Mouse (Mus musculus) liver, adult (tissue): ENCODE results near the gene Ffar2.

Experiments used
- GATA4 ChIP-seq: IDR thresholded peaks from 2 replicates; pipeline ENCODE4 v1.6.1; 2014; ENCODE audit warnings: mild to moderate bottlenecking, low read length; ENCODE audit not compliant: insufficient replicate concordance

The Ffar2 gene

GRCm38 (mm10) chr7:30837277-30837676 lies 13.7 kb upstream of the Ffar2 start:
- no peak for TF ChIP-seq GATA4

DNA sequence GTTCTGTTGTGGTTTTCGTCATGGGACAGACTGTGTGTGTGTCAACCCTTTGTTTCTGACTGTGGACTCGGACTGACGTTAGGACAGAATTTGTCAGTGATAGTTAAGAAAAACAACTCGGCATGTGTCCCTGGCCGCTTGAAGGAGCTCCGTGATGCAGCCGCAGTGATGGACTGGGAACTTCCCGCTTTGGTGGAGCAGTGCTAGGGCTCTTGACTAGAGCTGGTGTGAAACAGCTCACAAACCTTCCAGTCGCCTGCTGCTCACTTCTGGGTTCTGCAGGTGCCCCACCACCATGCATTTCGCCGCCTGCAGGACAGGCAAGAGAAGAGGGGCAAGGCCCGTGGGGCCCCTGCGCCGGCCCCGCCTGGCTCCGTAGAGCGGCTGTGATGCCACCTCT lies 8.7 kb upstream of the Ffar2 start:
- TF ChIP-seq GATA4, result no peak

GRCm38 (mm10) chr7:30829428-30829827 lies 5.9 kb upstream of the Ffar2 start:
- no peak for TF ChIP-seq GATA4

DNA sequence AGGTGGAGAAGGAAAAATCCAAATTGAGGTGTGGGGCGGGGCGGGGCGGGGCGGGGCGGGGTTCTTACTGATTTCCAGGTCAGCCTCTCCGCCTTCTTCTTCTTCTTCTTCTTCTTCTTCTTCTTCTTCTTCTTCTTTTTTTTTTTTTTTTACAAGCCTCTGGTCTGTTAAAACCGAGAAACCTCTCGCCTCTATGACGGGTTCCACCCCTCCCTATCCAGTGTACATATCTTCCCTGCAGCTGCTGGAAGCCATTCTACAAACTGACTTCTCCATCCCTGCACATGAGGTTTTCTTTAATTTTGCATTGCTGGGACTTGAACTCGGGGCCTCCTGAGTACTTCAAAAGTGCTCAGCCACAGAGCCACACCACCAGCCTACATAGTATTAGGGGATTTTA lies 3.1 kb upstream of the Ffar2 start:
- TF ChIP-seq GATA4, result no peak

DNA sequence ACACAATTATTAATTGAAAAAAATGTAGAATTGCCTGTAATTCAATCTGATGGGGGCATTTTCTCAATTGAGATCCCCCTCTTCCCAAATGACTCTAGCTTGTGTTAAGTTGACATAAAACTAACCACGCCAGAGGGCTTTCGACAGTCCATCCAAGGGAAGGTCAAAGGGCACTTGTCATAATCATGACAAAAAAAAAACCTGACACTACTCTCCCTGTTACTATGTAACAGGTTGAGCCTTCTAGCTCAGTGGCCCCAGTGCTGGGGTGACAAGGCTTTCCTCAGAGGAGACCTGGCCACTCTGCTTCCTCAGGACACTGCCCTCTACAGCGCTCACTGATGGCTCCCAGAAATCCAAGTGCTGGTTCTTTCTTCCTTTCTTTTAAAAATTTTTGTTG lies 731 bp upstream of the Ffar2 start:
- no peak for TF ChIP-seq GATA4

GRCm38 (mm10) chr7:30821532-30821931 lies 2.0 kb downstream of the Ffar2 start:
- TF ChIP-seq GATA4, result no peak

DNA sequence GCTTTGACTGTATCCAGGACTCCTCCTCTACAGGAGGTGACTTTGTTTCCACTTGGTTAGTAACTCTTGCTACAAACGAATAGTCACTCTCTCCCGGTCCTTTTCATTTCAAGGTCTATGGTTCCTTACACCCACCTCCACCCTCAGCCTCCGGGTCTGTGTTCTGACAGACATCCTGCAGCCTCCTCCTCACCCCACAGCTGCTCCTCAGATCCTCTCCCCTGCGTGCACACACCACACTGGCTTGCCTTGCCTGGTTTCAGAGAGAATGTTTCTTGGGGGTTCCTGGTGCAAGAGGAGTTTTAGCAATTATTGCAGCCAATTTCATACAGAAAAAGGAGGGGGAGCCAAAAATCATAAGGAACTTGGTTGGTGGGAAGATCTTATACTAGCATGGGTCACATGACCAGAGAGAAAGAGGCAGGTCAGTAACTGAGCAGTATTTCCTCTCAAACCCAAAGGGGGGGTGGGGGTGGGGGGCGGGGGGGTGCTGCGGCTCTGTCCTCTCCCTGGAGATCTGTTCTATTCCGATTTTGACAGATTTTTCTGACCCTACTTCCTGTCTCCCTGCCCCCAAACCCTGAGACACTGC lies 2.6 kb downstream of the Ffar2 start:
- no peak for TF ChIP-seq GATA4

DNA sequence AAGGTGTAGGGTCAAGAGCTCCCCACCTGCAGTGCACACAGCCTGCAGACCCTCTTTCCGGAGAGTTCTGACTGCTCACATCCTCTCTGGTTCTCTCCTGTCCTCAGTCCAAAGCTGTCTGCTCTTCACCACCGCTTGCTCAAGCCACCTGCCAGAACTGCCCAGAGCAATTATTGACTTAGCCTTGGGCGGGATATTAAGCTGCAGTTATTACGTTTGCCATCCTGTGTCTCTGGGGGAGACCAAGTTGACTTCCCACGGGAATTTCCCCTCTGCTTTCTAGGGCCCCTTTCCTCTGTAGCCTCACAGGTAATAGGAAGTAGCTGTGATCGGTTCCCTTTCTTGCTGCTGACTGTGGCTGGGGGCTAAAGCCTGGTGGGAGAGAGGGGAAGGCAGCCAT lies 3.4 kb downstream of the Ffar2 start:
- no peak for TF ChIP-seq GATA4

DNA sequence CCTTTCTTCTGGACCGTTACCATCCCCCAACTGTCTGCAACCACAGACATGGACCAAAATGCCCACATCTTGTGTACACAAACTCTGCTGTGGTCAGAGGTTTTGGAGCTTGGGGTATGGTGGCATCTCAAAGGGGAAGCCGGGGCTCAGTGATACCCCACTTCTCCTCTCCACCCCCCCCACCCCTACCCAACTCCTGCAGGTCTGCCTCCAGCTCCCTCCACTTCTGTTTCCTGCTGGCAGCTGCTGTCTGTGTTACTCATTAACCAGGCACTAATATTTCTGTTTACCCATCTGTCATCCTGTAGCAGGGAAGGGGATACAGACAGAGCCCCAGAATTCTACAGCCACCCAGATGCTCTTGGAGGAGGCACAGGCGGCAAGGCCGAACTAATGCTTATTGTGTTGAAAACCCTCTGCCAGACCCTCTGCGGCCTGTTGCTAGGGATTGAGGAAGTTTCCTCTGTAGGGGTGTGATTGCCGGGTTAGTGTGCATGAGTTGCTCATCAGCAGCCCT lies 11.2 kb downstream of the Ffar2 start:
- TF ChIP-seq GATA4, result no peak

- TF ChIP-seq GATA4, result no peak
These were observed 11.8 kb downstream of the Ffar2 start for GRCm38 (mm10) chr7:30811757-30812290.

DNA sequence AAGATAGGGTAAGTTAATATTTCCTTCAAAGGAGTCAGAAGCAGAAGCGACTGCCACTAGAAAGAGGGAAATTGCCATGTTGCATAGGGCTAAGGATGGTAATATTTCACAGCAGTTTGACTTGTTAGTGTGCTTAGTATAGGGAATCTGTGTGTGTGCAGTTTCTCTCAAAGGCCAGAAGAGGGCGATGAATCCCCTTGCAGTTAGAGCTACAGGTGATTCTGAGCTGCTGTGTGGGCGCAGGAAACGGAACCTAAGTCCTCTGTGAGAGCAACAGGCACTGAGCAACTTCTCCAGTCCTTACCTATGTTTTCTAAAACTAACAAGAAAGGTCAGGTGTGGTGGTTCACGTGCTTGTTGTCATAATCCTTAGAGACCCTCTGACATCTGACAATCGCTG lies 13.3 kb downstream of the Ffar2 start:
- no peak for TF ChIP-seq GATA4

DNA sequence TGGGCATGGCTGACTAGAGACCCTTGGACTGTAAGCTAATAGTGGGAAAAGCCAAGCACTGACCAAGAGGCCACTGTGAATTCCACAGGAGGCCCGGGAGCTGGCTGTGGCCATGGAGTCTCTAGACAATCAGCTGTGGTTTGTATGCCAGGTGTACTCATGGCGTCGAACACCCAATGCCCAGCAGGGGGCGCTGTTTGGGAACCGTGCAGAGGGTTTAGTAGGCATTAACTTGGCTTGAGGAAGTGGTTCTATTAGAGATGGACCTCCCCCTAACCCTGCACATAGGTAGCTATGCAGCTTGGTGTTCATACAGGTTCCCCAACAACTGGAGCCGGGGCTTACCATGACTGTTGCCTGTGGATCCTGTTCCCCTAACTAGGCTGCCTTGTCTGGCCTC lies 17.7 kb downstream of the Ffar2 start:
- TF ChIP-seq GATA4, result no peak

GRCm38 (mm10) chr7:30804026-30804715 lies 19.4 kb downstream of the Ffar2 start:
- TF ChIP-seq GATA4, result no peak

DNA sequence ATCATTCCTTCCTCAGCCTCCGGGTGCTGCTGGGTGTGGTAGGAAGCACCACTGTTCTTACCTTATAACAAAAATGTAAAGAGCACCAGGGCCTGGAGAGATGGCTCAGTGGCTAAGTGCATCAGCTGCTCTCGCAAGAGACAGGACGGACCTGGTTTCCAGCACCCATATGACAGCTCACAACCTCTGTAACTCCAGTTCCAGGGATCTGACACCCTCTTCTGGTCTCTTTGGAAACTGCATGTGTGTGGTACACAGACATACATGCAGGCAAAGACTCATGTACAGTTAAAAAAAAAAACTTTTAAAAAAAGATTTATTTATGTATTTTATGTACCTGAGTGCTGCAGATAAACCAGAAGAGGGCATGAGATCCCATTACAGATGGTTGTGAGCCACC lies 20.3 kb downstream of the Ffar2 start:
- no peak for TF ChIP-seq GATA4

- TF ChIP-seq GATA4, result no peak
These were observed 22.9 kb downstream of the Ffar2 start for GRCm38 (mm10) chr7:30800653-30801052.

DNA sequence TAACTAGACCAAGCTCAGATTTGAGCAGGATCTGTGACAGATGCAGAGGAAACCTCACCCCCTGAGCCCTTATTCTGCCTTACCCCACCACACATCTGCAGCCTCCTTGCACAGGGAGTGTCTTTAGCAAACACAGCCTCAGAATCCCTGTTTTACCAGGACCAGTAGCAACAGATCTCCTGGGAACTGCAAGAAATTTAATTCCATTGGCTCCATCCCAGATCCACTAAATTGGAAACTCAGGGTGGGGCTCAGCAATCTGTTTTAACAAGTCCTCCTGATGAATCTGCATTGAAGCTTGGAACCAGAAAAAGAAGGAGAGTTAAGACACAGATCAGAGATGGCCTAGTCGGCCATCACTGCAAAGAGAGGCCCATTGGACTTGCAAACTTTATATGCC lies 26.8 kb downstream of the Ffar2 start:
- no peak for TF ChIP-seq GATA4

DNA sequence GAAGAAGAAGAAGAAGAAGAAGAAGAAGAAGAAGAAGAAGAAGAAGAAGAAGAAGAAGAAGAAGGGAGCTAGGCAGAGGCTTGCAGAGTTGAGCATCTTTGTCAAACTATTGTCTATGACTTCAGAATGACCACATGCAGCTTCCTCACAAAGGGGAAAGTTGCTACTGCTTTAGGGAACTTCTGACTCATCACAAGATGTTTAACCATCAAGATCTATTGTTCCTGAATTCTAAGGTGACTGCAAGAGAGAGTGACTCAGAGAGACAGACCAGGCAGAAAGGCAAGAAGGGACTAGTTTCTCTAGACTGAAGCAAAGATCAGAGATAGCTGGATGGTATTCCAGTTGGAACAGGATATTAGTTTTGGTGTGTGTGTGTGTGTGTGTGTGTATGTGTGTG lies 28.7 kb downstream of the Ffar2 start:
- TF ChIP-seq GATA4, result no peak

- no peak for TF ChIP-seq GATA4
These were observed 31.7 kb downstream of the Ffar2 start for GRCm38 (mm10) chr7:30791921-30792320.
